Mouse (Mus musculus) embryo, embryonic 11 days (tissue): ENCODE results near the gene Impdh1.
"Not testable (repeated sequence)": the region's sequence is repeated elsewhere in the genome, so short reads cannot be mapped to it uniquely, and the experiment has no call there.

Source experiments
- DNase-seq: peaks from one replicate; pipeline ENCODE4 v3.0.0-alpha.2; 2015

Impdh1 gene

GRCm38 (mm10) chr6:29215881-29216501, at the start of gene Impdh1:
Impdh1 (minus strand) TSS chr6:29216364.
- DNase-seq, result peak; percentile 87

GRCm38 (mm10) chr6:29264456-29264781, 48.3 kb upstream of the Impdh1 start:
- no peak for DNase-seq

DNA sequence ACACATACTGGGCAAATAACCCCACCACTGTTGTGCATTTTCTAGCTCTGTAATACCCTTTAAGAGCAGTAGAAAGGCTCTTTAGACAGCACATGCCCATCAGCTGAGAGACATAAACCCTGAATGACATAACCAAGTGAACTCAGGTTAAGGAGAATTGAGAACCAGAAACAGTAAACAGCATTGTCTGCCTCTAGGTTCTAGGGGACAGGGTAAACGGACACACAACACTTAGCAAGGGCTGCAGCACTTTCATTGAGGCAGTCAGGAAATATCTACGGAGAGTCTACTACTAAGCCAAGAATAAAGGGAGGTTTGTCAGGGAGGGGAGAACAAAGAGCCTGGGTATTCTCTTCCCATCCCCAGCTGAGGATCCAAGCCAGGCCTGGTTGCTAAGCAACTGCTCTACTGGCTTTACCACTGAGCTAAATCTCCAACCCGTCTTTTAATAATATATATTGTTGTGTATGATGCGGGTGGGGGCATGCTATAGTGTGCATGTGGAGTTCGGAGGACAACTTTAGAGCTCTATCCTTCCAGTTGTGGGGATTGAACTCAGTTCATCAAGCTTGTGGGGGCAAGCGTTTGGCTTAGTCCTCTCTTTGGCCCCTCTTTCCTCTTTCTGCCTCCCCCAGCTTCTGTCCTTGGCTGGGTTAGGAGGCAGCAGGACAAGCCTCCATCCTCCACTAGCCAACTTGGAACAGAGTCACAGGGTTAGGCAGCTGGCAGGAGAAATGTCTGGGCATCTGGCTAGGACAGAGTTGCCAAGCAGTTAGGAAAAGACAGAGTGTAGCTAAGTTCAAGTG, 47.7 kb upstream of the Impdh1 start:
- no peak for DNase-seq

DNA sequence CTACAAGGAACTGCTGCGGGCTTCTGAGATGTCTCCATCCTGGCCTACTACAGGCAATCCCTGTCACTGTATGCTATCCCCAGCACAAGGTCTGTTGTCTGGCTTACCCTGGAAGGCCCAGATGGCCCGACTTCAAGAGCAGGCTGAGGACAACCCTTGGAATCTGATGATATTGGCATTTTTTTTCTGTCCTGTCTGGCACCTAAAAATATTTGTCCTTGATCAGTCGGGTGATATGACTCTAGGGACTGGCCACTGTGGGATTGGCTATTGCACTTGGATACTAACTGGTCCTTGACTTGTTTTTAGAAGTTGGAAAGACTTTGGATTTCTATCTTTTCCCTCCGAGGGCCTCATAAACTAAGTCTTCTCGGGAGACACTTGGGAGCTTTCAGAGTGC, 45.7 kb upstream of the Impdh1 start:
- no peak for DNase-seq

DNA sequence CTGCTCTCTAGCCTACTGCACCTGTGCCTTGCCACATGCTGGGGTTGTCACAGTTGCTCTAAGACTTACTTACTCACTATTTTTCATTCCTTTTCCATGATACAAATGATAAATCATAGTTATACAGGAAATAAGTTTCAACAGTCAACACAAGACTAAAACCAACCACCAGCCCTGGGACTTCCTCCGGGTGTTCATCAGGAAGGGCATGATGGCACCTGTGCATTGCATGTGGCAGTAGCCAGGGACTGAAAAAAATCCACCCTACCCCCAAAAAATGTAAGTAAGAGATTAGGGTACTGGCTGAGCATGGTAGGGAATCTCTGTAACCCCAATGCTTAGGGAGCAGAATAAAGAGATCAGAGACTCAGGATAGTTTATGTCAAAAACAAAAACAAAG, 43.3 kb upstream of the Impdh1 start:
- no peak for DNase-seq

- DNase-seq, result no peak
These were observed 30.9 kb upstream of the Impdh1 start for GRCm38 (mm10) chr6:29247072-29247471.

DNA sequence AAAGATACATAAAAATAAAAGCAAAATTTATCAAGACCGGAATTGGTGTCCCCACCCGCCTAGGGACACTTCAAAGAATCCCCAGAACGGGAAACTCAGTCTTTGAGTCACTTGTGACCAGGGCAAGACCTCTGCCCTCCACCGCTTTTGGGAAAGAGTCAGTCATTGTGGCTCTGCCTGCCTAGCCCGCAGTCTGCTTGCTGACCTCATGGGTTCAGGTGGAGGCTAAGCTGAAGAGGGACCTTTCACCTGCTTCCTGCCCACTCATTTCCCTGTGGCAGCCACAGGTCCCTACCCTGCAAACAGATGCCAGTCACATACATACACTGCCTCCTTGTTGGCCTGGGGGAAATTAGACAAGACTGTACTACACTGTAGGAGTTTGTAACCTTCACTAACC, 30.4 kb upstream of the Impdh1 start:
- no peak for DNase-seq

DNA sequence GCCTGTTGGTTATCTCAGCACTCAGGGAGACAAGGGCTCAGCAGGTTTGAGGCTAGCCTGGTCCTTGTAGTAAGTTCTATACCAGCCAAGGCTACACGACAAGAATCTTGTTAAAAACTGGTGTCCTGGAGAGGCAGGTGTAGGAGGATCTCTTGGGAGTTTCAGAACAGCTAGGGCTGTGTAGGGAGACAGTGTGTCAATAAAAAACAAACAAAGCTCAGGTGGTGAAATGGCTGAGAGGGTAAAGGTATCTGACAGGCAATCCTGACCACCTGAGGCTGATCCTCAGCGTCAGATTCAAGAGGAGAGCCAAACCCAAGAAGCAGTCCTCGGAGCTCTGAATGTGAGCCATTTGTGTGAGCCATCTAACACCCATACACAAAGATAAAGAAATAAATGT, 30.0 kb upstream of the Impdh1 start:
- DNase-seq, result no peak

GRCm38 (mm10) chr6:29245272-29246120, 29.3 kb upstream of the Impdh1 start:
- no peak for DNase-seq

DNA sequence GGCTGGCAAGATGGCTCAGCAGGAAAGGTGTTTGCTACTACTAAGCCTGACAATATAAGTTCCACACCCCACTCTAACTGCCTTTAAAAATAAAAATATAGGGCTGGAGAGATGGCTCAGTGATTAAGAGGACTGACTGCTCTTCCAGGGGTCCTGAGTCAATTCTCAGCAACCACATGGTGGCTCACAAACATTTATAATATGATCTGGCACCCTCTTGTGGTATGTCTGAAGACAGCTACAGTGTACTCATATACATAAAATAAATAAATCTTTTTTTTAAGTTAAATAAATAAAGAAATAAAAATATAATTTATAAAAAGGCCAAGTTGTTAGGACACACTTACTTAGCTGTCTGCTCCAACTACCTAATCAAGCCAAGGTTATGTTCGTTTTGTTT, 26.1 kb upstream of the Impdh1 start:
- no peak for DNase-seq

DNA sequence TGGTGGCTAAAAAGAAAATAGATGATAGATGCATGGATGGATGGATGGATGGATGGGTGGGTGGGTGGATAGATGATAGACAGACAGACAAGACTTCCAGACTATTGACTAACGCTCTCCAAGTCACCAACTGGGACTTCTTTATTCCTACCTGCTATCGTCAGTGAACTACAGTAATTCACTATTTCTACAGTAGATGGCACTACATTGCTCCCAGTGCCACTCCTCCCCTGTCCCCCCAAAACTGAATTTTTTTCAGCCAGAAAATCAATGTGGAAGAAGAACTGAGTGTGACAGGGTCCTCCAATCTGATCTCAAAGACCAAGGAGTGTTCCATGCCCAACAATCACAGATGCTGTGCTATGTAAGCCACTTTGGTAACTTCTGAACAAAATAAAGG, 25.5 kb upstream of the Impdh1 start:
- DNase-seq, result no peak

DNA sequence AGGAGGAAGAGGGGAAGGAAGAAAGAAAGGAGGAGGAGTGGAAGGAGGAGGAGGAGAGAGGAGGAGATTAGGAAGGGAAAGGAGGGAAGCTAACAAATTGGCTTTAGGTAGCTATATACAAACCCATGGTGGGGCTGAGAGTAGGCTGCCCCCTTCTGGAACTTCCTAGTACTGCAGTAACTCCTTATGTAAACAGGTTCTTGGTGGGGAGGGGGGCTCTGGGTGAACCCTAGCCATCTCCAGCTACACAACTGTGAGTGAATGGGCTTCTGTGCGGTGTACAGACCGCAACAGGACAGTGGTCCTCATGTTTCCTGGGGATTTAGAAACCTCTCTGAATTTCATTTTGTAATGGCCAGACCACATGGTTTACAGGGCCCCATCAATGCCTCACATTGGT, 24.6 kb upstream of the Impdh1 start:
- DNase-seq, result peak; percentile 68

- DNase-seq, result peak; percentile 42
These were observed 18.1 kb upstream of the Impdh1 start for GRCm38 (mm10) chr6:29234272-29234671.

DNA sequence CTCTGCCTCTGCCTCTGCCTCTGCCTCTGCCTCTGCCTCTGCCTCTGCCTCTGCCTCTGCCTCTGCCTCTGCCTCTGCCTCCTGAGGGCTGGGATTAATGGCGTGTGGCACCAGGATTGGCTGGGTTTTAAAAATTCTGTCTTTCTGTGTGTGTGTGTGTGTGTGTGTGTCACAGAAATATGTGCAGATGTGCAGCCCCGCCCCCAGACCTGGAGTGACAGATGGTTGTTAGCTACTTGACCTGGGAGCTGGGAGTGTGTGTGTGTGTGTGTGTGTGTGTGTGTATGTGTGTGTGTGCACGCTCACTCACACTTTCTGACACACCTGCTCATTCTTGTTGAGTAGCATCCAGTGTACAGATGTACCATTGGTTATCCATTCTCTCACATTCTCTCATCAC, 17.5 kb upstream of the Impdh1 start:
- DNase-seq, result no peak

DNA sequence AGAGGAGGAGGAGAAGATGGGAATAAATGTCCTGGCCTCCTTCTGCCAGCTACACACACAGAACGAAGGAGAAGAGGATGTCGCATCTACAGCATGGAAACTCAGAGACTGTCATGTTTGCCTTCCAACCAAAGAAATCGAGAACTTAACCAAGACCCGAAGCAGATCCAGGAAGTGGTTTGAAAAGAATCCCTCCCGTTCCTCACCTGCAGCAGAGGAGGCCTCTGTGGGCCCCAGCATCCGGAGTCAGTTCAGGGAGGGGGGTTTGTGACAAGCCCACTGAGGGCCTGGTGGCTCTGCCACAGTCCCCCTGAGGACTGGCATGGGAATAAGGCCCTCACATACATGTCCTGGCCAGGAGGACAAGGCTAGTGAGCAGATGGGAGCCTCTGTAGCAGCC, 16.2 kb upstream of the Impdh1 start:
- no peak for DNase-seq

DNA sequence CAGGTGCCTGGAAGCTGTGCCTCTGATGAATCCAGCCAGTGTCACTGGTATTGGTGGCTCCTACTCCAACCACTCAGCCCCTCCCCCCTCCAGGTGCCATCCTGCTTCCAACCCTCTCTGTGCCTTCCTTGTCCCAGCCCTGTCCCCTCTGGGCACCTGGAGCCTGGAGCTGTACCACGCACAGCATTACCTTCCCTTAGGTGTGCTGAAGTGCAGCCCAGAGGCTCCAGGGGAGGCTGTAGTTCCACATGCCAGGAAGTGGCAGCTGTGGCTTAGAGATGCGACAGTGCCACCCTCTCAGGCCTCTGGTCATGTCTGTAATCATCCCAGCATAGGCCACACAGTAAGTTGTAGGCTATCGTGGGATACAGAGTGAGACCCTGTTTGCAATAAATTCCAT, 15.6 kb upstream of the Impdh1 start:
- no peak for DNase-seq

GRCm38 (mm10) chr6:29230386-29230785, 14.2 kb upstream of the Impdh1 start:
- no peak for DNase-seq

GRCm38 (mm10) chr6:29229265-29229913, 13.2 kb upstream of the Impdh1 start:
- DNase-seq, result no peak

- not testable (repeated sequence) for DNase-seq
These were observed 1.6 kb upstream of the Impdh1 start for GRCm38 (mm10) chr6:29217717-29218116.

DNA sequence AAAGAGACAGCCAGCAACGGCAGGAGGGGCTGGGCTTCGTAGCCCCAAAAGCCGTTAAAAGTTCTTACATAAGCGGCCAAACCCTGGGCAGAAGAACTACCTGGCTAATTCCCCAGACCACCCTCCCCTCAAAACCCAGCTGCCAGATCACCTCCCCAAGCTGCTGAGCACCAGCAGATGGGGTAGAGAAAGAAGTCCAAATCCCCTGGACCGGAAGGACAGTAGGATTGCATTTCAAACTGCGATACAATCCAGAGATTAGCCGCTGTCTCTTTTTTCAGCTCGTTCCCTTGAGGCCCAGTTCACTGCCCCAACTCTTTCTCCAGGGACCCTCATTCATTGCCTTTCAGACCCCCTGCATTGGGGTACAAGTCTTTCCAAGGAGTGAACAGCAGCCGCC, 983 bp downstream of the Impdh1 start:
- no peak for DNase-seq

GRCm38 (mm10) chr6:29214776-29215175, 1.4 kb downstream of the Impdh1 start:
- DNase-seq, result no peak

GRCm38 (mm10) chr6:29214245-29214644, 1.9 kb downstream of the Impdh1 start:
- DNase-seq, result peak; percentile 65

- DNase-seq, result no peak
These were observed 2.7 kb downstream of the Impdh1 start for GRCm38 (mm10) chr6:29213436-29213835.
